8 mouse cellular contexts compared by ENCODE assay signal in the genomic region with DNA sequence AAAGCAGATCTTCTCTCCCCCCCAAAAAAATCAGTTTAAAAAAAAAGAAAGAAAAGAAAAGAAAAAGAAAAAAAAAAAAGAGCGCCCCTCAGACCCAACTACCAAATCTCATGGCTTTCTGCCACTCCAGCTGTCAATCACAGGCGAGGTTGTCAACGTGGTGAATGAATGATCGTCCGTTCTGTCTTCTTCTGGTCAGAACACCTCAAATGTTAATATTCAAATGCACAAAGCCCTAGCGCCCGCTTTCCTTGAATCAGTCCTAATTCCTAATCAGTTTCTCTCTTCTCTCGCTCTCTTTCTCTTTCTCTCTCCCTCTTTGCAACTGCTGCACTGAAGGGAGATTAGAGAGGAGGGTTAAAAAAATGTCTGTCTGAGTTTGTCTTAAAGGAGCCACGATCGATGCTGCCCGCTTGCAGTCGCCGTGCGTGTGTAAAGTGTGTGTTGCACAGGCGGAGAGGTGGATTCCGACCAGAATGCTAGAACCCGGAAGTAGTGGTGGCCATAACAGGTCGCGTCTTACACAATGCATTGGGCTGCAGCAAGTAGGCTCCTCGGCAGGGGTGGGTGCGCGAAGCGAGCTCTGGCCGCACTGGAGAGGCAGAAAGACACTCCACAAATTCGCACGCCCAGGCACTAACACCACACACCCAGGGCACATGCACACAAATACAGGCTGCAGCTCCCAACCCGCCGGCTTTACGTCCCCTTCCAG. TPM values are rescaled to one million over a fixed set of nuclear protein-coding genes. Genes with fewer than 3 reads are reported as not detected.
DNase-seq lines count a peak whose midpoint lies in the region; ATAC-seq and TF ChIP-seq lines count a peak whose summit lies in the region.

A gene (minus strand): TSS at position 497 of the 715 bp plus-strand sequence.

- H3K9me3 ChIP-seq in hindbrain, postnatal 0 days (ENCODE audit: low read length), result no peaks in the 10 kb centered on the region

- DNase-seq in WW6 (ENCODE audit: low read depth, low spot score), result peak; percentile 76
- peak; percentile 61 to 87 for DNase-seq in cerebellum, postnatal 4 days (ENCODE audit: low spot score in 2 of 2)
- DNase-seq in gastrocnemius, adult 8-10 months (ENCODE audit: low spot score in 2 of 2), result peak; percentile 86 to 90
- peak; percentile 95 for DNase-seq in hindbrain, postnatal 0 days (ENCODE audit: low spot score)
- peak; percentile 69 to 82 for DNase-seq in left cerebral cortex, adult 8-10 months (ENCODE audit: low spot score in 2 of 2)
- DNase-seq in right cerebral cortex, postnatal 10 days (ENCODE audit: low spot score in 2 of 2), result peak; percentile 87 to 92
- DNase-seq in urinary bladder, postnatal 14 days (ENCODE audit: low spot score), result peak; percentile 94

- H3K36me3 ChIP-seq in hindbrain, postnatal 0 days (ENCODE audit: insufficient read depth, low read length), result no peaks in the 10 kb centered on the region

- ATAC-seq in hindbrain, postnatal 0 days, result peak; percentile 92
- peak; percentile 78 for ATAC-seq in megakaryocyte, adult 5-6 weeks (ENCODE audit: poor library complexity, severe bottlenecking)

- peak within 1 kb of the TSS; percentile 78 for H3K4me2 ChIP-seq in hindbrain, postnatal 0 days (ENCODE audit: low read depth, low read length)

- peak within 1 kb of the TSS; percentile 99 for H3K27ac ChIP-seq in hindbrain, postnatal 0 days

- no peaks in the 10 kb centered on the region; the same call in 1 of the 2 replicates for H3K4me1 ChIP-seq in hindbrain, postnatal 0 days (ENCODE audit: insufficient read depth, low read length)

- WGBS in hindbrain, postnatal 0 days, result 2% methylated on average over 29 of the region's 29 CpGs

- TF ChIP-seq CTCF in hindbrain, postnatal 0 days (IDR thresholded peaks at IDR 0.05; ENCODE audit: low read depth), result no peak

- peak within 1 kb of the TSS; percentile 72 for H3K4me3 ChIP-seq in hindbrain, postnatal 0 days (ENCODE audit: low read length)

- H3K27me3 ChIP-seq in hindbrain, postnatal 0 days (ENCODE audit: insufficient read depth, low read length), result no peaks in the 10 kb centered on the region

- H3K9ac ChIP-seq in hindbrain, postnatal 0 days (replicated peaks; ENCODE audit: low read length), result peak within 1 kb of the TSS; percentile 97

RNA-seq across cellular contexts. Expression of the gene that starts here (rescaled TPM):
- total RNA-seq in gastrocnemius, adult 8-10 months (2022), result 1 to 10 TPM; 3.3 to 4.6 (median 3.7) TPM
- 89.3 and 99.4 TPM in 2 replicates for total RNA-seq in hindbrain, postnatal 0 days (2014; rRNA removed)
- polyA plus RNA-seq in hindbrain, postnatal 0 days (2015; fragmentation: Nextera tagmentation; extraction: Ambion mirVana), result 112 and 114 TPM in 2 replicates
- 10 to 100 TPM in 1 of 4 experiments, 1 to 10 TPM in 3; 6.9 to 10.6 (median 7.7) TPM for total RNA-seq in left cerebral cortex, adult 8-10 months (2022)
- 3.3 and 4.2 TPM in 2 replicates for total RNA-seq in megakaryocyte, adult 5-6 weeks (2015)
- total RNA-seq in megakaryocyte, adult 5-6 weeks (2017), result 5.9 and 6.0 TPM in 2 replicates

Comparison
In these comparisons a context has a peak if more than half of its experiments do, and no peak if none do; other contexts are left out.
1. Peak in every context shown above with its lines: DNase-seq, ATAC-seq, H3K4me3 ChIP-seq and H3K27ac ChIP-seq.